Mouse (Mus musculus) kidney, adult 2 months (tissue): ENCODE measurements around the gene Pfkm.

Experiments used
- CTCF ChIP-seq: fragments of 200-500 bp; conservative IDR thresholded peaks from 2 replicates; pipeline ENCODE4 v1.5.1; 2011; ENCODE audit warnings: low read depth, mild to moderate bottlenecking, control low read depth, low read length, moderate library complexity, mixed read lengths; ENCODE audit not compliant: insufficient read depth, insufficient read length
- POLR2A ChIP-seq: fragments of 200-500 bp; IDR thresholded peaks from one replicate; pipeline ENCODE4 v1.6.1; 2011; ENCODE audit warnings: low read depth, low read length, control low read depth

GRCm38 (mm10) chr15:98051685-98052084 lies 40.7 kb upstream of the Pfkm start:
- TF ChIP-seq POLR2A = no peak
- TF ChIP-seq CTCF = no peak
